Mouse (Mus musculus) central nervous system, embryonic 11.5 days (tissue): ENCODE data around the gene Nptx1. TPM values are rescaled to one million over a fixed set of nuclear protein-coding genes. Genes with fewer than 3 reads are reported as not detected.

Experiments
- polyA plus RNA-seq: library from polyadenylated mRNA; depleted of rRNA; stranded (reverse); fragments of >200 nt; gene quantifications from 2 replicates; pipeline ENCODE4 v1.2.3, GENCODE M21; 2012; rRNA removed

Gene Nptx1
- 2.4 and 3.9 TPM in 2 replicates for polyA plus RNA-seq

GRCm38 (mm10) chr11:119547183-119547921 is at the start of gene Nptx1:
Gene Nptx1, minus strand, starts transcription at chr11:119547753.

GRCm38 (mm10) chr11:119490861-119491689 is 56.5 kb downstream of the Nptx1 start, which contains the start of gene Endov:
Gene Endov, plus strand, starts transcription at chr11:119491347.

Other genes starting within 250 kb of the Nptx1 start
- 259 and 260 TPM in 2 replicates for gene Eif4a3, start 247.7 kb downstream of the Nptx1 start, polyA plus RNA-seq
- 0.10 and 0.17 TPM in 2 replicates for gene Card14, start 240.0 kb downstream of the Nptx1 start, polyA plus RNA-seq
- gene Sgsh, start 192.2 kb downstream of the Nptx1 start, polyA plus RNA-seq: 4.3 and 5.2 TPM in 2 replicates
- gene Slc26a11, start 192.2 kb downstream of the Nptx1 start, polyA plus RNA-seq: 6.7 and 11.3 TPM in 2 replicates
- gene Rnf213, start 154.7 kb downstream of the Nptx1 start, polyA plus RNA-seq: 2.1 and 5.3 TPM in 2 replicates
- 32.5 and 33.6 TPM in 2 replicates for gene Endov, start 56.4 kb downstream of the Nptx1 start, polyA plus RNA-seq
- gene Rptor, start 55.2 kb upstream of the Nptx1 start, polyA plus RNA-seq: 21.0 and 24.9 TPM in 2 replicates